Mouse (Mus musculus): ENCODE results near the gene Dgkz. TPM values are rescaled to one million over a fixed set of nuclear protein-coding genes. Genes with fewer than 3 reads are reported as not detected.

Gene Dgkz
- polyA plus RNA-seq, 1 experiment: 47.1 TPM

DNA sequence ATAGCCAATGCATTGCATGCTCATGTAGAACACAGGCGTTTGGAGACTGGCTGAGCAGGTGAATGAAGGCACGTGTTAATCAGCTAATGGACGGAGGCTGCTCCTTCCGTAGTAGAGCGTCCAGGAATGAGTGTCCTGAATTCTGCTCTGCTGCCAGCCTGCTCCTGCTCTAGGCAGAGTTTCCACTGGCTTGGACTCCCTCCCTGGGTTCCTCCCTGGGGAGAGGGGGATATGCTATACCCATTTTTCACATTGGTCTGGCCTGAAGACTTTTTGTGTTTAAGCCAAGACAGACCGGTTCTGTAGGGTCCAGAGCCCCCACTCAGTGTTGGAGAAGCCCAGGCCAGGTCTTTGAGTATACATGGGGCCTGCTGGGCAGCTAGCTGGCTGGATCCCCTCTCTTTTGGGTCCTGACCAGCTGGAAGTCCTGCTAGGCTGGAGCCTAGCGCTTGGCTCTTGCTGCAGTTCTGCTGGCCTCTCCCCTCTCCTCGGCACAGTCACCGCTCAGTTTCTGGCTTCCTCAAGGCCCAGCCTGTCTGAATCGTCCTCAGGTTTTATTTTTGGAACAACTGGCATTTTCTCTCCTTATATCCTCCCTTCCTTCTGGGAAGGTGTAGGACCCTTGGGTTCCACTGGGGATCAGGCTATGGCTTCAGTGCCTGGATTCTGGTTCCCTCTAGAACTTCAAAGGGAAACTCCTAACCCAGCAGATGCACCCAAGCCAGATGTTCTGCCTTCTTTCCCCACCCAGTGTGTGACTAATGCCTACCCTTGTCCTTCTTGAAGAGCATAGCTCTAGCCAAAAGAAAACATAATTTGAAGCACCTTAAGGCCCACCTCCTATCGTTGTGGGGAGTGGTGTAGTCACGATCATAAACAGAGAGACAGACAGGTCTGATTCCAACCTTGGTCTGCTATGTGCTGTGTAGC, 36.0 kb upstream of the Dgkz start:
- H3K27me3 ChIP-seq (ENCODE audit: control insufficient read depth, insufficient read depth, insufficient read length): no peaks in the 10 kb centered on the region
- peaks cover 71% of the 10 kb centered on the region for H3K79me2 ChIP-seq (ENCODE audit: control insufficient read depth, insufficient read depth)
- peaks cover 32% of the 10 kb centered on the region for H3K79me3 ChIP-seq (ENCODE audit: low read depth)
- no peak overlapping the region for H3ac ChIP-seq (ENCODE audit: control insufficient read depth, insufficient read length, low read depth)
- H3K4me3 ChIP-seq (ENCODE audit: insufficient read depth, poor library complexity, severe bottlenecking): no peak overlapping the region
- TF ChIP-seq CEBPB (IDR thresholded peaks at IDR 0.05; ENCODE audit: low read depth) (no peak), USF1 (IDR thresholded peaks at IDR 0.05; ENCODE audit: low read depth) (no peak), MYOD1 (IDR thresholded peaks at IDR 0.05; ENCODE audit: control insufficient read depth, insufficient read length, low read depth) (no peak), MAX (IDR thresholded peaks at IDR 0.05) (peak; percentile 58)
- peaks cover 20% of the 10 kb centered on the region for H3K36me3 ChIP-seq (ENCODE audit: control insufficient read depth, insufficient read depth)

DNA sequence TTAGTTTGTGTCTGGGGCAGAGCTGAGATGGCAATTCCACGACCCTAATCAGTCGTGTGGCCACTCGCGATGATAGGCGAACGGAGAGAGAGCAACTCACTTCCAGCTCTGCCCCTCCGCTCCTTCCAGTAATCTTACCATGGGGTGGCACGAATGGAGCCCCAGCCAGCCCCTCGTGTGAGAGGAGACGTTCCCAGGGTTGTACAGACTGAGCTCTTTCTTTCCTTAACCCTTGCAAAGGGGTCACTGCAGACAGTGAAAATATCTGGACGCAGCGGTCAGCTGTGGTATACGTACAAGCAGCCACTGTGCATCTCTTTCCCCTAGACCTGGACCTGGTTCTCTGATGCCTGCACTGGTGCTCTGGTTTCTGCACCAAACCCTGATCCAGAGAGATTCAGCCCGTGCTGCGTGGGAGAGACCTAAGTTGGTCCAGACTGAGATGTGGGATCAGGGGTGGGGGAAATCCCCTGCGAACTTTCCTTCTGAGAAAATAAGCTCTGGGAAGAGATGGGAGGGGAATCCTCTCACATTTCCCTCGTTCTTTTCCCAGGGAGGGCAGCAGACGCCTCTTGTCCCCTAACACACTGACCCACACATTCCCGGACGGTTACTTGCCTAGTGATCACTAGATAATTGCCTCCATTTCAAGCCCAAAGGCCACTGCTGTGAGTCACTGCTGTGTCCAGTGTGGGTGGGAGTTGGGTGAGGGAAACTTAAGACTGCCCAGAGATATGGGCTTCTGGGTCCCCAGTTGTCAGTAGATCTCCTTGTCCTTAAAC, 33.1 kb upstream of the Dgkz start:
- Histone ChIP-seq H3ac (ENCODE audit: control insufficient read depth, insufficient read length, low read depth) (peak overlapping the region; percentile 68), H3K4me3 (ENCODE audit: insufficient read depth, poor library complexity, severe bottlenecking) (no peak overlapping the region), H3K79me3 (ENCODE audit: low read depth) (peaks cover 27% of the 10 kb centered on the region), H3K27me3 (ENCODE audit: control insufficient read depth, insufficient read depth, insufficient read length) (no peaks in the 10 kb centered on the region), H3K36me3 (ENCODE audit: control insufficient read depth, insufficient read depth) (peaks cover 5% of the 10 kb centered on the region), H3K79me2 (ENCODE audit: control insufficient read depth, insufficient read depth) (peaks cover 65% of the 10 kb centered on the region)
- TF ChIP-seq MYOD1 (IDR thresholded peaks at IDR 0.05; ENCODE audit: control insufficient read depth, insufficient read length, low read depth) (peak; percentile 54), CEBPB (IDR thresholded peaks at IDR 0.05; ENCODE audit: low read depth) (no peak), FOSL1 (IDR thresholded peaks at IDR 0.05; ENCODE audit: insufficient read depth, low read length, poor library complexity, severe bottlenecking) (peak; percentile 75), MYOG (IDR thresholded peaks at IDR 0.05; ENCODE audit: control insufficient read depth, extremely low read depth, insufficient read length) (no peak)

GRCm38 (mm10) chr2:92007933-92008622, 32.4 kb upstream of the Dgkz start:
- no peaks in the 10 kb centered on the region for H3K27me3 ChIP-seq (ENCODE audit: control insufficient read depth, insufficient read depth, insufficient read length)
- peaks cover 26% of the 10 kb centered on the region for H3K79me3 ChIP-seq (ENCODE audit: low read depth)
- peaks cover 65% of the 10 kb centered on the region for H3K79me2 ChIP-seq (ENCODE audit: control insufficient read depth, insufficient read depth)
- H3ac ChIP-seq (ENCODE audit: control insufficient read depth, insufficient read length, low read depth): peak overlapping the region; percentile 68
- H3K36me3 ChIP-seq (ENCODE audit: control insufficient read depth, insufficient read depth): peaks cover 5% of the 10 kb centered on the region
- peak overlapping the region; percentile 21 for H3K4me3 ChIP-seq (ENCODE audit: insufficient read depth, poor library complexity, severe bottlenecking)
- TF ChIP-seq CTCF (IDR thresholded peaks at IDR 0.05; ENCODE audit: control insufficient read depth, insufficient read depth, insufficient read length): no peak
- TF ChIP-seq MAX (IDR thresholded peaks at IDR 0.05): peak; percentile 29

GRCm38 (mm10) chr2:92006983-92007921, 31.6 kb upstream of the Dgkz start:
- H3K79me3 ChIP-seq (ENCODE audit: low read depth): peaks cover 25% of the 10 kb centered on the region
- peak overlapping the region; percentile 59 for H3ac ChIP-seq (ENCODE audit: control insufficient read depth, insufficient read length, low read depth)
- peaks cover 58% of the 10 kb centered on the region for H3K79me2 ChIP-seq (ENCODE audit: control insufficient read depth, insufficient read depth)
- H3K27me3 ChIP-seq (ENCODE audit: control insufficient read depth, insufficient read depth, insufficient read length): no peaks in the 10 kb centered on the region
- peaks cover 5% of the 10 kb centered on the region for H3K36me3 ChIP-seq (ENCODE audit: control insufficient read depth, insufficient read depth)
- TF ChIP-seq CEBPB (IDR thresholded peaks at IDR 0.05; ENCODE audit: low read depth) (no peak), CTCF (IDR thresholded peaks at IDR 0.05; ENCODE audit: control insufficient read depth, insufficient read depth, insufficient read length) (peak; percentile 74), USF1 (IDR thresholded peaks at IDR 0.05; ENCODE audit: low read depth) (no peak), MYOG (IDR thresholded peaks at IDR 0.05; ENCODE audit: control insufficient read depth, extremely low read depth, insufficient read length) (no peak), MAX (IDR thresholded peaks at IDR 0.05) (no peak), MYOD1 (IDR thresholded peaks at IDR 0.05; ENCODE audit: control insufficient read depth, insufficient read length, low read depth) (peak; percentile 93), FOSL1 (IDR thresholded peaks at IDR 0.05; ENCODE audit: insufficient read depth, low read length, poor library complexity, severe bottlenecking) (peak; percentile 50)
- H3K4me3 ChIP-seq (ENCODE audit: insufficient read depth, poor library complexity, severe bottlenecking): peak overlapping the region; percentile 21

GRCm38 (mm10) chr2:92006491-92006890, 30.8 kb upstream of the Dgkz start:
- Histone ChIP-seq H3ac (ENCODE audit: control insufficient read depth, insufficient read length, low read depth) (peak overlapping the region; percentile 3), H3K36me3 (ENCODE audit: control insufficient read depth, insufficient read depth) (peaks cover 9% of the 10 kb centered on the region), H3K79me3 (ENCODE audit: low read depth) (peaks cover 20% of the 10 kb centered on the region), H3K27me3 (ENCODE audit: control insufficient read depth, insufficient read depth, insufficient read length) (no peaks in the 10 kb centered on the region), H3K79me2 (ENCODE audit: control insufficient read depth, insufficient read depth) (peaks cover 51% of the 10 kb centered on the region), H3K4me3 (ENCODE audit: insufficient read depth, poor library complexity, severe bottlenecking) (no peak overlapping the region)
- no peak for TF ChIP-seq MYOG (IDR thresholded peaks at IDR 0.05; ENCODE audit: control insufficient read depth, extremely low read depth, insufficient read length)
- no peak for TF ChIP-seq USF1 (IDR thresholded peaks at IDR 0.05; ENCODE audit: low read depth)
- TF ChIP-seq MYOD1 (IDR thresholded peaks at IDR 0.05; ENCODE audit: control insufficient read depth, insufficient read length, low read depth): no peak
- TF ChIP-seq CTCF (IDR thresholded peaks at IDR 0.05; ENCODE audit: control insufficient read depth, insufficient read depth, insufficient read length): no peak
- no peak for TF ChIP-seq MAX (IDR thresholded peaks at IDR 0.05)
- TF ChIP-seq FOSL1 (IDR thresholded peaks at IDR 0.05; ENCODE audit: insufficient read depth, low read length, poor library complexity, severe bottlenecking): no peak
- no peak for TF ChIP-seq CEBPB (IDR thresholded peaks at IDR 0.05; ENCODE audit: low read depth)

Measured in C2C12 (cell line).